Mouse (Mus musculus): Measurements from ENCODE around the gene Sfrp2.

GRCm38 (mm10) chr3:83767121-83767520, 1.0 kb downstream of the Sfrp2 start:
- TF ChIP-seq CTCF (IDR thresholded peaks at IDR 0.05; ENCODE audit: low read depth): no peak
- TF ChIP-seq EP300 (IDR thresholded peaks at IDR 0.05; ENCODE audit: low read depth): no peak

Data from heart, postnatal 0 days (tissue).